Comparison of ENCODE assay signal across 9 mouse cellular contexts in genomic region chr3:78581868-78582267, GRCm38 (mm10).
DNase-seq lines count a peak whose midpoint lies in the region; ATAC-seq and TF ChIP-seq lines count a peak whose summit lies in the region.
"Had no signal": no experiment of that assay in that cellular context is flagged by ENCODE, and none has a peak within 500 bp of the region (broad histone marks: within the 10 kb centered on the region; RNA-seq: fewer than 3 reads in every experiment).

No protein-coding gene starts in this region.

- peak; percentile 78 for TF ChIP-seq CTCF in layer of hippocampus, adult 2 months (conservative IDR thresholded peaks at IDR 0.05)
- no peak; the same call in 1 of the 2 replicates for TF ChIP-seq CTCF in gastrocnemius, adult 2 months (IDR thresholded peaks at IDR 0.05)

- intact Hi-C loops in gastrocnemius, adult 2 months (cut with DNase I) = no loop called here

- H3K4me1 ChIP-seq in kidney, embryonic 15.5 days = peaks cover 4% of the 10 kb centered on the region; the same call in 1 of the 2 replicates

- H3K36me3 ChIP-seq in kidney, embryonic 15.5 days = no peaks in the 10 kb centered on the region

- no peak overlapping the region for H3K4me2 ChIP-seq in kidney, embryonic 15.5 days

- no peaks in the 10 kb centered on the region for H3K27me3 ChIP-seq in kidney, embryonic 15.5 days

- peak; percentile 27 to 40 for DNase-seq in cerebellum, postnatal 14 days
- no peak for DNase-seq in cerebellum, adult 11-12 months
- peak; percentile 23 to 24 for DNase-seq in layer of hippocampus, adult 2 months (ENCODE audit: low spot score in 2 of 2)
- DNase-seq in layer of hippocampus, adult 9-11 months = no peak
- DNase-seq in 3T3-L1 (ENCODE audit: low read depth, low spot score) = peak; percentile 35
- no peak for DNase-seq in thymus, postnatal 4 days
- no peak for DNase-seq in gastrocnemius, adult 2 months
- DNase-seq: B cell, adult 2 months had no signal

- ATAC-seq in kidney, embryonic 15.5 days (replicated peaks; ENCODE audit: low FRiP score) = 0 out of 2 replicates have a peak, but pooled peaks have one; percentile 73

- no peak overlapping the region for H3K9ac ChIP-seq in kidney, embryonic 15.5 days

- no peak overlapping the region for H3K4me3 ChIP-seq in layer of hippocampus, adult 2 months
- no peak overlapping the region for H3K4me3 ChIP-seq in kidney, embryonic 15.5 days (replicated peaks)
- no peak overlapping the region for H3K4me3 ChIP-seq in gastrocnemius, adult 2 months

- H3K9me3 ChIP-seq in kidney, embryonic 15.5 days (replicated peaks) = no peaks in the 10 kb centered on the region

- WGBS in kidney, embryonic 15.5 days = 10% methylated on average over 1 of the region's 1 CpGs

- no peak overlapping the region for H3K27ac ChIP-seq in layer of hippocampus, adult 2 months
- no peak overlapping the region for H3K27ac ChIP-seq in kidney, embryonic 15.5 days
- H3K27ac ChIP-seq in gastrocnemius, adult 2 months = no peak overlapping the region

Comparison
In these comparisons a context has a peak if more than half of its experiments do, and no peak if none do; other contexts are left out.
1. DNase-seq: peak in cerebellum, postnatal 14 days (2 of 2), layer of hippocampus, adult 2 months (2 of 2) and 3T3-L1 (single experiment); none in cerebellum, adult 11-12 months (single experiment), layer of hippocampus, adult 9-11 months (single experiment), thymus, postnatal 4 days (single experiment) and gastrocnemius, adult 2 months (single experiment).